Mouse (Mus musculus): ENCODE measurements around the gene Atp11c.

DNA sequence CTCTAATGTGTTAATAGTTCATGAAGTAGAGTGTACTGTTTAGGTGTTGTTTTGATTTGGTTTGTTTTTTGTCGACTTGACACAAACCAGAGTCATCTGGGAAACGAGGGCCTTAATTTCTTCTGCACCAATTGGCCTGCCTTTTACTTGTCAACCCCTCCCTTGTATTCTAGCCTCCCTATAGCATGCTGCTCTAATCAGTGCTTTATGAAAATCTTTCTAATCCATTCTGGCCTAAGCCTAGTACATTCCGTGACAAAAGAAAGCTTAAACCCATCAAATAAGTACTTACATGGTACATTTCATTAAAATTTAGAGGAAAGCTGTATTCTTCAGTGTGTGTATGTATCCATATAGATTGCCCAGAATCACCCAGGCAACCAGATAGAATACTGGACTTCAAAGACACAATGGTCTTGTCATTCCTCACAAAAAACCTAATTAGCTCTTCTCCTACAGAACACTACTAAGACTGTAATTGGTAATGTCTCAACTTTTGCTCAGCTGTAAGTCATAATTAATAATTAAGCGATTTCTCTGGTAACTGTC lies 177.9 kb downstream of the Atp11c start:
- no peak for TF ChIP-seq CTCF (IDR thresholded peaks at IDR 0.05; ENCODE audit: low read depth)
- TF ChIP-seq EP300 (optimal IDR thresholded peaks at IDR 0.05), result no peak

All from stomach, postnatal 0 days (tissue).